Mouse (Mus musculus): ENCODE results near the gene Zfp697.
A peak's percentile ranks its signal among the peaks of the same experiment; 100 is the strongest.
"Not testable (repeated sequence)": the region's sequence is repeated elsewhere in the genome, so short reads cannot be mapped to it uniquely, and the experiment has no call there.

Zfp697 gene

GRCm38 (mm10) chr3:98418991-98419785 lies 36.9 kb downstream of the Zfp697 start:
- no peak for DNase-seq (ENCODE audit: low read depth)

- DNase-seq (ENCODE audit: low read depth): no peak
Measured at GRCm38 (mm10) chr3:98419786-98420070, 37.5 kb downstream of the Zfp697 start.

GRCm38 (mm10) chr3:98422926-98423325 lies 40.7 kb downstream of the Zfp697 start:
- DNase-seq (ENCODE audit: low read depth): peak; percentile 35

DNA sequence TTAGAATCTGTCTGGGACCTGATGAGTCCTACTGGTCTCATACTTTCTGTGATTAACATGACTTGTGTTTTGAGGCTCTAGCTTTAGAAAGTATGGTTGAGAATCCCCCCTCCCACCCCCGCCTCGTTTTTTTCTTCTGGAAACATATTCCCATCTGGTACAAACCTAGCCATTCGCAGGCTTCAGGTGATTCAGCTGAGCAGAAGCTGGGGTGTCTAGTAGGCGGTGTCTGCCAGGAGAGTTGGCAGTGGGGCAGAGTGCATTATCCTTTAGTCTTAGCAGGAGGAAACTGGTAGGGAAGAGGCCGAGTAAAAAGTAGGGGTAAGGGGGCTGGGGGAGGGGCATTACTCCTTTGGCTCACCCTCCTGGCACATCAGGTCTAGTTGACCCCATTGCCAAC lies 44.5 kb downstream of the Zfp697 start:
- no peak for DNase-seq (ENCODE audit: low read depth)

DNA sequence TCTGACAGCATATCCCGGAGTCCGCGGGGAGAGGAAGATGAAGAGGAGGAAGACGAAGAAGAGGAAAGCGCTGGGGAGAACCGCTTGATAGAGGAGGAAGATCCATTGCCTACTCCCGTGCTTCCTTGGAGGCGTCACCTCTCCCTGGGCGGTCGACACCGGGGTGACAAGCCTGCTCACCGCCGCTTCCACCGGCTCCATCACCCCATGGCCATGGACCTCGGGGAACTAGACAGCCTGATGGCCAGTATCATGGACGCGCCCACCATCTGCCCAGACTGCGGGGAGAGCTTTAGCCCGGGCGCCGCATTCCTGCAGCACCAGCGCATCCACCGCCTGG lies 45.0 kb downstream of the Zfp697 start:
- DNase-seq (ENCODE audit: low read depth): no peak

DNA sequence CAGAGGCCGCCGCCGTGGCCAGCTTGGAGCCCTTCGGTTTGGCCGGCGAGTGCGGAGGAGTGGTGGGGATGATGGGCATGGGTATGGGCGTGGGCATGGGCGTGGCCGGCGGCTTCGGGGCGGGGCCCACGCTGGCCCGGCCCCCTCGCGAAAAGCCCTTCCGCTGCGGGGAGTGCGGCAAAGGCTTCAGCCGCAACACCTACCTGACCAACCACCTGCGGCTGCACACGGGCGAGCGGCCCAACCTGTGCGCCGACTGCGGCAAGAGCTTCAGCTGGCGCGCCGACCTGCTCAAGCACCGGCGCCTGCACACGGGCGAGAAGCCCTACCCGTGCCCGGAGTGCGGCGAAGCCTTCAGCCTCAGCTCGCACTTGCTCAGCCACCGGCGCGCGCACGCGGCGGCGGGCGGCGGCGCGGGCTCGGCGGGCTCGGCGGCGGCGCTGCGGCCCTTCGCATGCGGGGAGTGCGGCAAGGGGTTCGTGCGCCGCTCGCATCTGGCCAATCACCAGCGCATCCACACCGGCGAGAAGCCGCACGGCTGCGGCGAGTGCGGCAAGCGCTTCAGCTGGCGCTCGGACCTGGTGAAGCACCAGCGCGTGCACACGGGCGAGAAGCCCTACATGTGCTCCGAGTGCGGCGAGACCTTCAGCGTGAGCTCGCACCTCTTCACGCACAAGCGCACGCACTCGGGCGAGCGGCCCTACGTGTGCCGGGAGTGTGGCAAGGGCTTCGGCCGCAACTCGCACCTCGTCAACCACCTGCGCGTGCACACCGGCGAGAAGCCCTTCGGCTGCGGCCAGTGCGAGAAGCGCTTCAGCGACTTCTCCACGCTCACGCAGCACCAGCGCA lies 45.6 kb downstream of the Zfp697 start:
- no peak for DNase-seq (ENCODE audit: low read depth)

- DNase-seq (ENCODE audit: low read depth): no peak
Measured at GRCm38 (mm10) chr3:98428449-98428775, 46.2 kb downstream of the Zfp697 start.

GRCm38 (mm10) chr3:98428928-98429525 lies 46.8 kb downstream of the Zfp697 start:
- peak; percentile 32 for DNase-seq (ENCODE audit: low read depth)

DNA sequence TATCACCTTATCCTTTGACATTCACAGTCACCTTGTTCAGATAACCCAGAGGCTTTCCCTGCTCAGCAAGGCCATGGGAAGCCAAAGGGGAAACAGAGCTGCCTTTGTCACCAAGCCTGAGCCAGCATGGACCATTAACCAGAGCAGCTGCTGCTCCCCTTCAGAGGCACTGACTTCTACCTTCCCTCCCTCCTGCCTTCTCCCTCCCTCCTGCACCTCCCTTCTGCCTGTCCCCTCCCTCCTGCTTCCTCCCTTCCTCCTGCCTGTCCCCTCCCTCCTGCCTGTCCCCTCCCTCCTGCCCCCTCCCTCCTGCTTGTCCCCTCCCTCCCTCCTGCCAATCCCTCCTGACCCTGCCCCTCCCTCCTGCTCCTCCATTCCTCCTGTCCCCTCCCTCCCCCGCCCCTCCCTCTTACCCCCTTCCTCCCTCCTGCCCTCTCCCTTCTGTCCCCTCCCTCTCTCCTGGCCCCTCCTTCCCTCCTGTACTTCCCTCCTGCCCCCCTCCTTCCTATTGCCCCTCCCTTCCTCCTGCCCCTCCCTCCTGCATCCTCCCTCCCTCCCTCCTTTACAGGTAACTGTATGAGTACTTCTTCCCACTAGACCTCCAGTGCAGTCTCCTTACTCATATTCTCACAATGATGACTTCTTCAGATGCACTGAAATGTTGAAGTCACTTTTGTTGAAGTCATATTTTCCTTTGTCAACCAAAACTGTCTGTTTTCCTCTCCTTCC lies 52.0 kb downstream of the Zfp697 start:
- peak; percentile 47 for DNase-seq (ENCODE audit: low read depth)

DNA sequence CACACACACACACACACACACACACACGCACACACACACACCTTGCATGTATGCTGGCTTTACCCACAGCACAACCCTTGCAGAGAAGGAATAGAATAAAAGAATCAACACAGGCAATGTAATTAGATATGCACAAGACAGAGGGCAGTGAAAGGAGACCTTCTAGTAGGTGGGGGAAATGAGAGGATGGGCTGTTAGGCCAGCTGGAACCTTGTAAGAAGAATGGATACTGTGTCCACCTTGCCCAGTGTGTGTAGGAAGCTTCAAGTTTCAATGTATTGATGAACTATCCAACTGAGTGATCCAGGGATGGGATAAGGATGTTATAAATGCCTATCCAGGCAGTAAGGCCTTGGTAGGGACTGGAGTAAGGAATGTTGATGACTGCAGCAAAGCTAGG lies 52.8 kb downstream of the Zfp697 start:
- DNase-seq (ENCODE audit: low read depth): no peak

- DNase-seq (ENCODE audit: low read depth): not testable (repeated sequence)
Measured at GRCm38 (mm10) chr3:98442245-98442644, 60.0 kb downstream of the Zfp697 start.

DNA sequence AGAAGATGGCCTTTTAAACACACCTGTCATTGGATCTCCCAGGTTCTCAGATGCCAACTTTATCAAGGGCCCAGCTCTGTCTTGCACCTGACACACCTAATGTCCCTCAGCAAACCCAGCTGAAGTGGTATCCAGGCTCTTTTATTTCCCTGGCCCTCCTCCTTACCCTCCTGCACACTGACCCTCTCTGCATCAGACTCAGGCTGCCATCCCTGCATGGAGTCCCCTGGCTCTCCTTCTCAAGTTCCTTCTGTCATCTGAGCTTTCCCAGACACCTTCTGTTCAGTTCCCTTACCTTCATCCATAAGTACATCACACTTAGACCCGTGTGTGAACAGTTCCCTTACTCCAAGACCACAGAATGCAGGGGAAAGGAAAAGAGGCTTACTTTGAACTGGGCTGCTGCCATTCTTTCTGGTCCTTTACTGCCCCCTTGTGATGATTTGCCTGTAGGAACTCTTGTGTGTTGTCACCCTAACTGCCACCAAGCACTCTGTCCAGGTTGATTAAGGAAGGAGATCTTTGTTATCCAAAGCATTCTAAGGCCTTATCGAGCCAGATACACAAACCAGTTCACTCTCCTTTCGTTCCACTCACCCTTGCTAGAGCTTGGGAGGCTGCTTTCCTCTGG lies 61.0 kb downstream of the Zfp697 start:
- peak; percentile 20 for DNase-seq (ENCODE audit: low read depth)

GRCm38 (mm10) chr3:98443924-98444323 lies 61.7 kb downstream of the Zfp697 start:
- not testable (repeated sequence) for DNase-seq (ENCODE audit: low read depth)

DNA sequence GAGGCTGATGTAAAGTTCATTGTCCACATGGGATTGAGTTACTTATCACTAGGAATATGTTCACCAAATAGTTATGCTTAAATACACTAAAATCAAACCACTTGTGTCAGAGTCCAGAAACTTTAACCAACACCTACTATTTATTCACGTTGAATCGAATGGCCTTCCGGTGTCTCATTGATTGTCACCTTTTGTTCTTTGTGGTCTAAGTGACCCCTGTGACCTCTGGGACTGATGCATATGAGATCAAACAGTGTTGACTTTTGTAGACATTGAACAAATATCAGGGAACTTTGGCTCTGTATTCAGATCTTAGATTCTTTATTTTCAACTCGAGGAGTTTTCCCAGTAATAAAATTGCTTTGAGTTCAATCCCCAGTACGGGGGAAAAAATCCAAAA lies 71.5 kb downstream of the Zfp697 start:
- DNase-seq (ENCODE audit: low read depth): not testable (repeated sequence)

- DNase-seq (ENCODE audit: low read depth): not testable (repeated sequence)
Measured at GRCm38 (mm10) chr3:98457026-98457425, 74.8 kb downstream of the Zfp697 start, which contains the start of gene Gm4450. TSS of gene Gm4450 (minus strand) at chr3:98457126.

DNA sequence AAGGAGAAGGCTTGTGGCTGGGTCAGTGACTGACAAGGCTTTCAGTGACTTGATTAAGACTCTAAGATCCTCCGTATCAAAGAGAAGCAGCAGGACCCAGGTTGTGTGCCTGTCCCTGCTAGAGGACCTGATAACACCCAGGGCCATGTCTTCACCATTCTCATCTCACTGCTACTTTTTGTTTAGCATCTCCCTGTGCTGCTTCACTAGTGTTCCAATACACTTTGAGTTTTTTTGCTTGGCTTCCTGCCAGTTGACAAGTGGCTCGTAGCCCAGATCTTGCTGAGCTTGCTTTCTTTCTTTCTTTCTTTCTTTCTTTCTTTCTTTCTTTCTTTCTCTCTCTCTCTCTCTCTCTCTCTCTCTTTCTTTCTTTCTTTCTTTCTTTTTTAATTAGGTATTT lies 87.1 kb downstream of the Zfp697 start:
- DNase-seq (ENCODE audit: low read depth): not testable (repeated sequence)

DNA sequence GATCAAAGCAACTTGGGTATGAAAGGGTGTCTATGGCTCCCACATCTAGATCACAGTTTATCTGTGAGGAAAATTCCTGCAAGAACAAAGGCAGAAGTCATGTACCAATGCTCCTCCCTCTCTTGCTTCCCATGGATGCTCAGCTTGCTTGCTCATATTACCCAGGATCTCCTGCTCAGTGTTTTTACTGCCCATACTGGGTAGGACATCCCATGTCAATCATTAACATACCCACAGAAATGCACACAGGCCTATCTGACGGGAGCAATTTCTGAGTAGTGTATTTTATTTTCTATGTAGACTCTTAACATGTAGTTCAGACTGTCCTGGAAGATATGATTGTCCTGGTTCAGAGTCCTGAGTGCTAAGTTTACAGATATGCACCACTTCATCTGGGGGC lies 88.8 kb downstream of the Zfp697 start:
- not testable (repeated sequence) for DNase-seq (ENCODE audit: low read depth)

DNA sequence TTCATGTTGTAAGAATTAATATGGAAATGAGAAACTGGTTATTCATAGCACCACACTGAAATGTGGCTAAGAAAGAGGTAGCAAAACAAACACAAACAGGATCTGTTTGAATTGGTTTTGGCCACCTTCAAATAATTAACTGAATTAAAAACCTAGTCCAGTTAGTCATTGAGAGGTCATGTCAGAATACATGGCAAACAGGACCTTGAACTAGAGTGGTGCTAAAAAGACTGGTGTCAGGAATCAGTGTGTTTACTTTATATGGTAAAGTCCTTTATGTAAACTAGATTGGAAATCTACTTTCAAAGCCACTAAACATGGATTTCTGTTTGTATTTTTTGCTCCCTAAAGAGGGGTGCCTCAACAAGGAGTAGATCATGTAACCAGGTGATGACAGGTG lies 89.2 kb downstream of the Zfp697 start:
- DNase-seq (ENCODE audit: low read depth): not testable (repeated sequence)

- DNase-seq (ENCODE audit: low read depth): not testable (repeated sequence)
Measured at GRCm38 (mm10) chr3:98494184-98494583, 111.9 kb downstream of the Zfp697 start.

DNA sequence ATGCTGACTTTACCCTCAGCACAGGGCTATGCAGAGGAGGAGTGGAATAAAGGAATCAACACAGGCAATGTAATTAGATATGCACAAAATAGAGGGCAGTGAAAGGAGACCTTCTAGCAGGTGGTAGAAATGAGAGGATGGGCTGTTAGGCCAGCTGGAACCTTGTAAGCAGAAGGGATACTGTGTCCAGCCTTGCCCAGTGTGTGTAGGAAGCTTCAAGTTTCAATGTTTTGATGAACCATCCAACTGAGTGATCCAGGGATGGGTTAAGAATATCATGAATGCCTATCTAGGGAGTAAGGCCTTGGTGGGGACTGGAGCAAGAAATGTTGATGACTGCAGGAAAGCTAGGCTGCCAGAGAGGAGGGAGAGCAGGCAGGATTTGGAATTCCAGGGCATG lies 112.8 kb downstream of the Zfp697 start:
- not testable (repeated sequence) for DNase-seq (ENCODE audit: low read depth)

DNA sequence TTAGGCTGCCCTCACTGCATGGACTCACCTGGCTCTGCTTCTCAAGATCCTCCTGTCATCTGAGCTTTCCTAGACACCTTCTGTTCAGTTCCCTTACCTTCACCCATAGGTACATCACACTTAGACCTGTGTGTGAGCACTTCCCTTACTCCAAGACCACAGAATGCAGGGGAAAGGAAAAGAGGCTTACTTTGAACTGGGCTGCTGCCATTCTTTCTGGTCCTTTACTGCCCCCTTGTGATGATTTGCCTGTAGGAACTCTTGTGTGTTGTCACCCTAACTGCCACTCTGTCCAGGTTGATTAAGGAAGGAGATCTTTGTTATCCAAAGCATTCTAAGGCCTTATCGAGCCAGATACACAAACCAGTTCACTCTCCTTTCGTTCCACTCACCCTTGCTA lies 114.5 kb downstream of the Zfp697 start:
- not testable (repeated sequence) for DNase-seq (ENCODE audit: low read depth)

GRCm38 (mm10) chr3:98497401-98497800 lies 115.1 kb downstream of the Zfp697 start:
- not testable (repeated sequence) for DNase-seq (ENCODE audit: low read depth)
